Mouse (Mus musculus) heart, embryonic 14.5 days (tissue): ENCODE measurements around the gene Dgcr8. TPM values are rescaled to one million over a fixed set of nuclear protein-coding genes. Genes with fewer than 3 reads are reported as not detected.

Experiments
- ATAC-seq: fragments of 200-750 bp; cut with Nextera tagmentation; 2 replicates; pipeline ENCODE4 v1.8.0; 2017; ENCODE audit warnings: low read depth, moderate TSS enrichment; ENCODE audit not compliant: insufficient number of reproducible peaks, insufficient read depth, low FRiP score
- H3K27ac ChIP-seq, 2 experiments: fragments of 200-500 bp in 1 of 2; fragments of 300-500 bp in 1 of 2; sonication (generic) in 1 of 2; replicated peaks in 1 of 2; 2 replicates each; pipeline ENCODE4 v1.5.1; 2012 to 2014; ENCODE audit warnings: low read depth in 2 of 2, low read length in 2 of 2, control low read depth in 1 of 2, mild to moderate bottlenecking in 1 of 2, mixed read lengths in 1 of 2; ENCODE audit not compliant: control insufficient read depth in 1 of 2, insufficient read depth in 1 of 2
- H3K27me3 ChIP-seq: fragments of 300-500 bp; sonication (generic); 2 replicates; pipeline ENCODE4 v1.6.1; 2014; ENCODE audit warnings: mild to moderate bottlenecking, low read length, control low read depth; ENCODE audit not compliant: control insufficient read depth, insufficient read depth
- H3K36me3 ChIP-seq: fragments of 300-500 bp; sonication (generic); 2 replicates; pipeline ENCODE4 v1.6.1; 2014; ENCODE audit warnings: mild to moderate bottlenecking, control low read depth, low read length, mixed read lengths; ENCODE audit not compliant: control insufficient read depth, insufficient read depth
- H3K4me1 ChIP-seq, 2 experiments: fragments of 200-500 bp in 1 of 2; fragments of 300-500 bp in 1 of 2; sonication (generic) in 1 of 2; 2 replicates each; pipeline ENCODE4 v1.6.1; 2012 to 2014; ENCODE audit warnings: low read length in 2 of 2, control low read depth in 1 of 2, mixed read lengths in 1 of 2; ENCODE audit not compliant: control insufficient read depth in 2 of 2, insufficient read depth in 2 of 2
- H3K4me2 ChIP-seq: fragments of 300-500 bp; sonication (generic); 2 replicates; pipeline ENCODE4 v1.6.1; 2014; ENCODE audit warnings: mild to moderate bottlenecking, low read length
- H3K4me3 ChIP-seq, 2 experiments: fragments of 200-500 bp in 1 of 2; fragments of 300-500 bp in 1 of 2; sonication (generic) in 1 of 2; 2 replicates each; pipeline ENCODE4 v1.5.1; 2012 to 2014; ENCODE audit warnings: low read length in 2 of 2, mild to moderate bottlenecking in 2 of 2, control low read depth in 1 of 2, low read depth in 1 of 2, moderate library complexity in 1 of 2; ENCODE audit not compliant: control insufficient read depth in 1 of 2, insufficient read depth in 1 of 2
- H3K9ac ChIP-seq: fragments of 300-500 bp; sonication (generic); 2 replicates; pipeline ENCODE4 v1.6.1; 2014; ENCODE audit warnings: mild to moderate bottlenecking, low read length
- H3K9me3 ChIP-seq: fragments of 300-500 bp; sonication (generic); 2 replicates; pipeline ENCODE4 v1.6.1; 2016; ENCODE audit warnings: low read length, control low read depth; ENCODE audit not compliant: control insufficient read depth
- WGBS: fragments of 180-500 bp; shearing (Covaris S2); extraction: QIAGEN DNeasy Blood & Tissue Kit; methylation state at CpG from one replicate; pipeline ENCODE4 v1.1.7; 2014; 5-methylcytosine and 5-hydroxymethylcytosine counted together
- polyA plus RNA-seq: library from polyadenylated mRNA; unstranded; fragments of >200 nt; fragmentation: Nextera tagmentation; extraction: Ambion mirVana; gene quantifications from 2 replicates; pipeline ENCODE4 v1.2.1, GENCODE M21; 2014

Gene Dgcr8
- polyA plus RNA-seq, 1 experiment from 2014 or later, result 20.9 TPM

- Histone ChIP-seq H3K9ac (peak overlapping the region; percentile 63), H3K36me3 (peaks cover 48% of the 10 kb centered on the region), H3K4me3 (no peak overlapping the region), H3K4me1 (peaks cover 38 to 49% of the 10 kb centered on the region in 2 experiments), H3K9me3 (no peaks in the 10 kb centered on the region), H3K27ac (peak overlapping the region; percentile 95 to 96), H3K27me3 (no peaks in the 10 kb centered on the region), H3K4me2 (peak overlapping the region; percentile 68)
- no peak for ATAC-seq
- WGBS, result 73% methylated on average over 4 of the region's 4 CpGs
These were observed 60.2 kb downstream of the Dgcr8 start for GRCm38 (mm10) chr16:18228856-18229255.

- Histone ChIP-seq H3K9me3 (no peaks in the 10 kb centered on the region), H3K4me2 (no peak overlapping the region), H3K36me3 (peaks cover 57% of the 10 kb centered on the region), H3K9ac (no peak overlapping the region), H3K27me3 (no peaks in the 10 kb centered on the region), H3K4me3 (no peak overlapping the region), H3K4me1 (peaks cover 33 to 40% of the 10 kb centered on the region in 2 experiments), H3K27ac (no peak overlapping the region)
- no peak for ATAC-seq
- 92% methylated on average over 20 of the region's 20 CpGs for WGBS
These were observed 61.1 kb downstream of the Dgcr8 start for GRCm38 (mm10) chr16:18227897-18228422.

GRCm38 (mm10) chr16:18227187-18227586 lies 61.9 kb downstream of the Dgcr8 start:
- H3K4me1 ChIP-seq, result peaks cover 33 to 40% of the 10 kb centered on the region in 2 experiments
- ATAC-seq, result no peak

GRCm38 (mm10) chr16:18222188-18222587 lies 66.9 kb downstream of the Dgcr8 start:
- Histone ChIP-seq H3K9me3 (no peaks in the 10 kb centered on the region), H3K4me2 (no peak overlapping the region), H3K36me3 (peaks cover 63% of the 10 kb centered on the region), H3K4me3 (no peak overlapping the region), H3K27me3 (no peaks in the 10 kb centered on the region), H3K9ac (no peak overlapping the region), H3K27ac (no peak overlapping the region), H3K4me1 (peaks cover 9 to 11% of the 10 kb centered on the region in 2 experiments; a peak in 3 of 4 replicates)
- no peak for ATAC-seq
- 82% methylated on average over 11 of the region's 11 CpGs for WGBS

More at GRCm38 (mm10) chr16:18227187-18227586, 61.9 kb downstream of the Dgcr8 start:
- H3K4me2 ChIP-seq, result no peak overlapping the region
- peaks cover 65% of the 10 kb centered on the region for H3K36me3 ChIP-seq
- no peak overlapping the region for H3K9ac ChIP-seq
- no peak overlapping the region for H3K4me3 ChIP-seq
- H3K27me3 ChIP-seq, result no peaks in the 10 kb centered on the region
- H3K27ac ChIP-seq, result no peak overlapping the region
- 91% methylated on average over 13 of the region's 13 CpGs for WGBS
- no peaks in the 10 kb centered on the region for H3K9me3 ChIP-seq

DNA sequence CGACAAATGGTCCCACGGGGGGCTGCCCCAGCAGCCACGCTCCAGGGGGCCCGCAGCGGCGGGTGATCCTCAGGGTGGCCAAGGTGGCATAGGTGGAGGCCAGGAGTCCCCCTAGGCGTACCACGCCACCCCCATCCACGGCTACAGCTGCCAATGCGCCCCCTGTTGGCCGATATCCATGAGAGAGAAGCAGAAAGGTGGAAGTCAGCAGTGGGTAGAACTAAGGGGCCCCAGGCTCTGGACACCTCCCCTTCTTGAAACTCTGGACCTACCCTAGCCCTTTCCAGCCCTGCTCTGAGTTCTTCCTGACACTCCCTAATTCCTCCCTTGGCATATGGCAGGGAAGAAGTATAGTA lies 67.5 kb downstream of the Dgcr8 start:
- ATAC-seq, result no peak
- Histone ChIP-seq H3K27ac (no peak overlapping the region), H3K9ac (no peak overlapping the region), H3K4me2 (no peak overlapping the region), H3K4me3 (no peak overlapping the region), H3K9me3 (no peaks in the 10 kb centered on the region), H3K27me3 (no peaks in the 10 kb centered on the region), H3K4me1 (peaks cover 9 to 11% of the 10 kb centered on the region in 2 experiments; a peak in 3 of 4 replicates), H3K36me3 (peaks cover 56% of the 10 kb centered on the region)
- WGBS, result 75% methylated on average over 11 of the region's 11 CpGs

DNA sequence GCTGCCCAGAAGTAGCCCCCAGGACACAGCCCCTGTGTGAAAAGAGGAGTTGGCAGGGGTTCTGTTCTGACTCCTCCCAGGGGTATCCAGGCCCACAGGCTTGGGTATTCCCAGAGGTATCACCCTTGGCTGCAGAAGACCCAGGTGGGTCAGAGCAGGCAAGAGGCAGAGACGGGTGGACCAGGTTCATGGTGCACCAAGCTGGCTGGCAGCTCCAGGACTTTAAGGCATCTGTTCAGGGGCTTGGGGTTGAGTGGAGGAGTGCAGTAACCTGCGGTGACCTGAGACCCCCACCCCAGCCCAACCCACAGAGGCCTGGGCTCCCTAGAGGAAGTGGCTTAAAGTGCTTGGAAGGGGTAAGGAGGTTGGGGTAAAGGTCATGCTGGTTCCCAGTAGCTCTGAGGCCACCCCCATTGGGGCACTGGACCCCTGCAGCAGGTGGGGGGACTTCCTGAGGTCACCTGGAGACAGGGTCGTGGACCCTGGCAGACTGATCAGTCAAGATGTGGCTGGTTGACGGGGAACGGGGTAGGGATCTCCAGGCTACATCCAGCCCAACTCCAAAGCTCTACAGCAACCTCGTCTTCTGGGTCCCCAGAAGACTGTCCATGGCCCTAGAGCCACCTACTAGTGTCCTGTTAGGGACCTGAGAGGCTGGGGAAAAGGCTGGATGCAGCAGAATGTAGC lies 68.0 kb downstream of the Dgcr8 start:
- Histone ChIP-seq H3K9me3 (no peaks in the 10 kb centered on the region), H3K4me2 (no peak overlapping the region), H3K36me3 (peaks cover 51% of the 10 kb centered on the region), H3K27me3 (no peaks in the 10 kb centered on the region), H3K4me1 (peaks cover 9 to 11% of the 10 kb centered on the region in 2 experiments; a peak in 3 of 4 replicates), H3K27ac (no peak overlapping the region), H3K4me3 (no peak overlapping the region), H3K9ac (no peak overlapping the region)
- no peak for ATAC-seq
- WGBS, result 88% methylated on average over 6 of the region's 6 CpGs

- no peaks in the 10 kb centered on the region for H3K9me3 ChIP-seq
- H3K4me1 ChIP-seq, result peaks cover 9 to 18% of the 10 kb centered on the region in 2 experiments
- H3K27ac ChIP-seq, result no peak overlapping the region; a peak in 1 of 4 replicates
- ATAC-seq, result no peak; the same call in 1 of the 2 replicates
- H3K27me3 ChIP-seq, result no peaks in the 10 kb centered on the region
- no peak overlapping the region for H3K4me3 ChIP-seq
- H3K9ac ChIP-seq, result no peak overlapping the region
- WGBS, result 61% methylated on average over 8 of the region's 8 CpGs
- peaks cover 41% of the 10 kb centered on the region for H3K36me3 ChIP-seq
- H3K4me2 ChIP-seq, result no peak overlapping the region
These were observed 69.0 kb downstream of the Dgcr8 start for GRCm38 (mm10) chr16:18220001-18220400.
